ENCODE assay signal across 11 mouse cellular contexts in the genomic region with DNA sequence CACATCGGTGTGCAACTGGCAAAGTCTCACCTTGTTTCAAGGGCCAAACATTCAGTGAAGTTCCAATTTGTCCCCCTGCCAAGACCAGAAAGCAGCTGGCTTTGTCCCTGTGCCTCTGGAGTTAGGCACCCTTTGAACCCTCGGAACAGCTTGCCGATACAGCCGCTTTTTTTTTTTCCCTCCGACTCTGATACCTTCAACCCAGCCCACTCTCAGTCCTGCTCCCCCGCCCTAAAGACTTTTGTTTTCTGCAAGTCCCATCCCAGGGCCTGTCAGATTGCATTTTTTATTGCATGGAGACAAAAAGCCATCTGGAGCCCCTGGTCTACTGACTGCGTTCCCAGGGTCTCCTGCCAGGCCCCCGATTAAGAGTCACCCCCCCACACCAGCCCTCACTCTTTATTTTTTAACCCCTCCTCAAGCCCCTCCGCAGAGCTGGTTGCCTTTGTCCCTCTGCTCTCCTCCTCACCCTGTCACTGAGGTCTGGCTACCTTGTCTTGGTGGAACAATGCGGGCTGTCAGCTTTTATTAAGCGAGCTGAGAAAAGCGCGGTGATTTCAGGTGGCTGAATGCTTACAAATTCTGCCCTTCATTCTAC. TPM values are rescaled to one million over a fixed set of nuclear protein-coding genes. Genes with fewer than 3 reads are reported as not detected.
A peak's percentile ranks its signal among the peaks of the same experiment; 100 is the strongest.
DNase-seq lines count a peak whose midpoint lies in the region; ATAC-seq lines count a peak whose summit lies in the region.
"Had no signal": no experiment of that assay in that cellular context is flagged by ENCODE, and none has a peak within 500 bp of the region (broad histone marks: within the 10 kb centered on the region; RNA-seq: fewer than 3 reads in every experiment).

No protein-coding gene starts in this region.

- no peaks in the 10 kb centered on the region for H3K27me3 ChIP-seq in heart, embryonic 14.5 days (ENCODE audit: control insufficient read depth, insufficient read depth, low read length)
- H3K27me3 ChIP-seq in forebrain, embryonic 13.5 days: no peaks in the 10 kb centered on the region
- no peaks in the 10 kb centered on the region for H3K27me3 ChIP-seq in neural tube, embryonic 13.5 days

- H3K4me2 ChIP-seq in heart, embryonic 14.5 days (ENCODE audit: low read length): peak overlapping the region; percentile 5; the same call in 1 of the 2 replicates
- peak overlapping the region; percentile 47 for H3K4me2 ChIP-seq in forebrain, embryonic 13.5 days
- H3K4me2 ChIP-seq in neural tube, embryonic 13.5 days: peak overlapping the region; percentile 34

- peak overlapping the region; percentile 41 for H3K9ac ChIP-seq in heart, embryonic 14.5 days (ENCODE audit: low read length)
- peak overlapping the region; percentile 45; the same call in 1 of the 2 replicates for H3K9ac ChIP-seq in forebrain, embryonic 13.5 days
- H3K9ac ChIP-seq in neural tube, embryonic 13.5 days: peak overlapping the region; percentile 35; the same call in 1 of the 2 replicates
- H3K9ac ChIP-seq: liver, postnatal 0 days had no signal

- no peak for ATAC-seq in heart, embryonic 14.5 days (ENCODE audit: insufficient number of reproducible peaks, insufficient read depth, low FRiP score, low read depth)
- ATAC-seq in forebrain, embryonic 13.5 days: peak; percentile 53
- ATAC-seq in neural tube, embryonic 13.5 days (ENCODE audit: low read depth): peak; percentile 75
- ATAC-seq: activated CD4-positive, CD25-positive, alpha-beta regulatory T cell, adult 4 months; liver, postnatal 0 days had no signal

- no peaks in the 10 kb centered on the region for H3K36me3 ChIP-seq in heart, embryonic 14.5 days (ENCODE audit: control insufficient read depth, insufficient read depth, low read length)
- no peaks in the 10 kb centered on the region for H3K36me3 ChIP-seq in forebrain, embryonic 13.5 days (ENCODE audit: poor library complexity, severe bottlenecking)
- H3K36me3 ChIP-seq in neural tube, embryonic 13.5 days: no peaks in the 10 kb centered on the region

- intact Hi-C loops in heart, postnatal 36 days (cut with DNase I): no loop called here

- no peak for DNase-seq in heart, postnatal 36 days
- DNase-seq in kidney, postnatal 14 days: peak; percentile 56
- DNase-seq in layer of hippocampus, postnatal 36 days: no peak
- no peak for DNase-seq in spleen, postnatal 4 days (ENCODE audit: low spot score in 2 of 2)
- DNase-seq in spleen, postnatal 10 days (ENCODE audit: low spot score in 2 of 2): no peak
- DNase-seq: liver, postnatal 0 days had no signal

- no peak overlapping the region for H3K27ac ChIP-seq in heart, embryonic 14.5 days (replicated peaks in 1 of 2; ENCODE audit: control insufficient read depth in 1 of 2, insufficient read depth in 1 of 2, low read depth in 2 of 2, low read length in 2 of 2)
- peak overlapping the region; percentile 85 for H3K27ac ChIP-seq in forebrain, embryonic 13.5 days
- H3K27ac ChIP-seq in neural tube, embryonic 13.5 days (replicated peaks): peak overlapping the region; percentile 91

- H3K9me3 ChIP-seq in heart, embryonic 14.5 days (ENCODE audit: control insufficient read depth, low read length): no peaks in the 10 kb centered on the region
- H3K9me3 ChIP-seq in forebrain, embryonic 13.5 days (replicated peaks): no peaks in the 10 kb centered on the region
- H3K9me3 ChIP-seq in neural tube, embryonic 13.5 days: no peaks in the 10 kb centered on the region

- H3K4me1 ChIP-seq in heart, embryonic 14.5 days (ENCODE audit: control insufficient read depth in 2 of 2, insufficient read depth in 2 of 2, low read length in 2 of 2): peaks cover 11 to 22% of the 10 kb centered on the region in 2 experiments
- H3K4me1 ChIP-seq in forebrain, embryonic 13.5 days: peaks cover 54% of the 10 kb centered on the region
- H3K4me1 ChIP-seq in neural tube, embryonic 13.5 days (replicated peaks): peaks cover 66% of the 10 kb centered on the region

- H3K4me3 ChIP-seq in heart, embryonic 14.5 days (ENCODE audit: control insufficient read depth in 1 of 2, insufficient read depth in 1 of 2, low read depth in 1 of 2, low read length in 2 of 2): no peak overlapping the region
- H3K4me3 ChIP-seq in forebrain, embryonic 13.5 days: 0 out of 2 replicates have a peak overlapping the region, but pooled peaks have one; percentile 9
- no peak overlapping the region for H3K4me3 ChIP-seq in neural tube, embryonic 13.5 days

- 41% methylated on average over 13 of the region's 13 CpGs for WGBS in heart, embryonic 14.5 days
- WGBS in forebrain, embryonic 13.5 days: 6% methylated on average over 13 of the region's 13 CpGs
- WGBS in neural tube, embryonic 13.5 days: 3% methylated on average over 13 of the region's 13 CpGs

RNA-seq across cellular contexts. Expression of a gene that starts 18.9 kb away (rescaled TPM):
- polyA plus RNA-seq in heart, embryonic 14.5 days (2014; fragmentation: Nextera tagmentation; extraction: Ambion mirVana): not detected in 2 replicates
- not detected for total RNA-seq in heart, postnatal 36 days (2021)
- 0.32 and 0.39 TPM in 2 replicates for polyA plus RNA-seq in forebrain, embryonic 13.5 days (2015; fragmentation: Nextera tagmentation; extraction: Ambion mirVana)
- polyA plus RNA-seq in neural tube, embryonic 13.5 days (2015; fragmentation: Nextera tagmentation; extraction: Ambion mirVana): 3.1 and 4.1 TPM in 2 replicates
- not detected for total RNA-seq in layer of hippocampus, postnatal 36 days (2021)
- polyA plus RNA-seq: activated CD4-positive, CD25-positive, alpha-beta regulatory T cell, adult 4 months; heart, postnatal 0 days; liver, postnatal 0 days had no signal

Comparison
In these comparisons a context has a peak if more than half of its experiments do, and no peak if none do; other contexts are left out.
1. H3K27ac ChIP-seq: peak in forebrain, embryonic 13.5 days (single experiment) and neural tube, embryonic 13.5 days (single experiment); none in heart, embryonic 14.5 days (0 of 2).
2. Peak in every context shown above with its lines, with median percentiles within 50 percentile points of each other: H3K4me2 ChIP-seq and H3K9ac ChIP-seq.